Mouse (Mus musculus) forebrain, embryonic 16.5 days (tissue): ENCODE measurements at regions not wholly inside any gene's neighbourhood (a gene's known extent, or its start where the extent isn't known, plus 50 kb on each side); places are given as distances from the start of the nearest gene placed in this dataset.

Experiments
- ATAC-seq: fragments of 200-750 bp; cut with Nextera tagmentation; 2 replicates; pipeline ENCODE4 v1.8.0; 2017; ENCODE audit warnings: mild to moderate bottlenecking, moderate library complexity
- H3K27ac ChIP-seq: fragments of 300-500 bp; sonication (generic); 2 replicates; pipeline ENCODE4 v1.5.1; 2014; ENCODE audit warnings: low read length, control low read depth
- H3K27me3 ChIP-seq: fragments of 300-500 bp; sonication (generic); replicated peaks from 2 replicates; pipeline ENCODE4 v1.6.1; 2014; ENCODE audit warnings: low read length; ENCODE audit not compliant: control insufficient read depth, insufficient read depth
- H3K36me3 ChIP-seq: fragments of 300-500 bp; sonication (generic); 2 replicates; pipeline ENCODE4 v1.6.1; 2014; ENCODE audit not compliant: control insufficient read depth, insufficient read depth
- H3K4me1 ChIP-seq: fragments of 300-500 bp; sonication (generic); replicated peaks from 2 replicates; pipeline ENCODE4 v1.6.1; 2014; ENCODE audit warnings: low read length; ENCODE audit not compliant: control insufficient read depth, insufficient read depth
- H3K4me2 ChIP-seq: fragments of 300-500 bp; sonication (generic); 2 replicates; pipeline ENCODE4 v1.6.1; 2014; ENCODE audit warnings: mild to moderate bottlenecking, low read length, control low read depth
- H3K4me3 ChIP-seq: fragments of 300-500 bp; sonication (generic); replicated peaks from 2 replicates; pipeline ENCODE4 v1.5.1; 2014; ENCODE audit warnings: mild to moderate bottlenecking, low read length, control low read depth
- H3K9ac ChIP-seq: fragments of 300-500 bp; sonication (generic); replicated peaks from 2 replicates; pipeline ENCODE4 v1.6.1; 2014; ENCODE audit warnings: low read depth, low read length, control low read depth
- H3K9me3 ChIP-seq: fragments of 300-500 bp; sonication (generic); 2 replicates; pipeline ENCODE4 v1.6.1; 2016; ENCODE audit warnings: low read length; ENCODE audit not compliant: control insufficient read depth
- WGBS: fragments of 180-500 bp; shearing (Covaris S2); extraction: QIAGEN DNeasy Blood & Tissue Kit; methylation state at CpG from one replicate; pipeline ENCODE4 v1.1.7; 2014; 5-methylcytosine and 5-hydroxymethylcytosine counted together

GRCm38 (mm10) chr4:105358725-105359124 lies 201.6 kb downstream of the Plpp3 start:
- no peaks in the 10 kb centered on the region for H3K9me3 ChIP-seq
- H3K4me3 ChIP-seq: no peak overlapping the region
- no peaks in the 10 kb centered on the region for H3K27me3 ChIP-seq
- WGBS: 32% methylated on average over 2 of the region's 2 CpGs
- no peak overlapping the region for H3K27ac ChIP-seq
- no peak overlapping the region for H3K9ac ChIP-seq
- H3K4me1 ChIP-seq: no peaks in the 10 kb centered on the region
- no peak for ATAC-seq
- no peak overlapping the region for H3K4me2 ChIP-seq
- no peaks in the 10 kb centered on the region for H3K36me3 ChIP-seq

GRCm38 (mm10) chr4:105364496-105364895 lies 207.3 kb downstream of the Plpp3 start:
- no peak overlapping the region for H3K9ac ChIP-seq
- H3K27me3 ChIP-seq: no peaks in the 10 kb centered on the region
- no peaks in the 10 kb centered on the region for H3K4me1 ChIP-seq
- no peak overlapping the region for H3K4me3 ChIP-seq
- H3K27ac ChIP-seq: no peak overlapping the region
- H3K4me2 ChIP-seq: no peak overlapping the region
- H3K36me3 ChIP-seq: no peaks in the 10 kb centered on the region
- ATAC-seq: no peak
- H3K9me3 ChIP-seq: no peaks in the 10 kb centered on the region
- 69% methylated on average over 6 of the region's 6 CpGs for WGBS

DNA sequence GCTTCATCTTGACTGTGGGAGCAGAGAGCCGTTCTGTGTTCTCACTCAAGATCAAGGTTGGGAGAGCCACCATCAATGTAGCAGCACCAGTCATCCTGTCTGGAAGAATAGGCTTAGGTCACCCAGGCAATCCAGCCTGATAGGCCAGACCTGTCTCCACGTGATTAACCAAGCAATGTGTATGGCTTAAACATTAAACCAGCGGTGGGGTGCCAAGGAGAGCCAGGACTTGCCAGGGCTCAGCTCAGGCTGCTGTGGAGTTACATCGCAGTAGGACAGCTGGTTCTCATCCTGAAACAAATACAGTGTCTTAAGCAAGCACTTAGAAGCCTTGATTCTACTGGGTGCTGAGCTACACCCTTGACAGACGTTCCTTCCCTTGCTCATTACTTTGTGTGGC lies 207.9 kb downstream of the Plpp3 start:
- 83% methylated on average over 5 of the region's 5 CpGs for WGBS
- ATAC-seq: no peak
- no peaks in the 10 kb centered on the region for H3K27me3 ChIP-seq

DNA sequence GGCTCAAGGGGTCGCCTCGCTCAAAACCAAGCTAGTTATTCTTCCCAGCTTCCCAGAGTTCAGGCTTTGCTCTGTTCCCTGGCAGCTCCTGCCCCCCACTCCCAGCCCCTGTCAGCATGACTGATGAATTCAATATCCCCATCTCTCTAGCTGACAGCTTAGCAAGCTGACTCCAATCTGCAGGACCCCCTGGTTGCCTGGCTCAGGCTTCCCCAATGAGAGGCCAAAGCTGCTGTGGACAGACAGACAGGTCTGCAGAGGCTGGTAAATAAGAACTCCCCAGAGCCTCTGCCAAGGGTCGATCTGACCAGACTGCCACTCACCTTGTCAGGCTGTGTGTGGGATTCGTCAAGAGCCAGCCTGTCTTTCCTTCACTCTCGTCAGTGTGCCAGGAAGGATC lies 219.4 kb downstream of the Plpp3 start:
- Histone ChIP-seq H3K36me3 (no peaks in the 10 kb centered on the region), H3K4me1 (no peaks in the 10 kb centered on the region), H3K9me3 (no peaks in the 10 kb centered on the region), H3K27ac (no peak overlapping the region), H3K4me2 (no peak overlapping the region), H3K9ac (no peak overlapping the region), H3K27me3 (no peaks in the 10 kb centered on the region), H3K4me3 (no peak overlapping the region)
- WGBS: 61% methylated on average over 5 of the region's 5 CpGs
- ATAC-seq: no peak

More for the DNA sequence above, 207.9 kb downstream of the Plpp3 start:
- no peaks in the 10 kb centered on the region for H3K36me3 ChIP-seq
- H3K4me3 ChIP-seq: no peak overlapping the region
- H3K27ac ChIP-seq: no peak overlapping the region
- no peak overlapping the region for H3K4me2 ChIP-seq
- H3K9me3 ChIP-seq: no peaks in the 10 kb centered on the region
- H3K4me1 ChIP-seq: no peaks in the 10 kb centered on the region
- H3K9ac ChIP-seq: no peak overlapping the region

- H3K4me2 ChIP-seq: no peak overlapping the region
- no peak overlapping the region for H3K9ac ChIP-seq
- H3K9me3 ChIP-seq: no peaks in the 10 kb centered on the region
- WGBS: 76% methylated on average over 11 of the region's 11 CpGs
- H3K4me1 ChIP-seq: no peaks in the 10 kb centered on the region
- no peaks in the 10 kb centered on the region for H3K27me3 ChIP-seq
- ATAC-seq: no peak
- H3K36me3 ChIP-seq: no peaks in the 10 kb centered on the region
- H3K4me3 ChIP-seq: no peak overlapping the region
- H3K27ac ChIP-seq: no peak overlapping the region
Observed at GRCm38 (mm10) chr4:105377469-105378187, 220.5 kb downstream of the Plpp3 start.

DNA sequence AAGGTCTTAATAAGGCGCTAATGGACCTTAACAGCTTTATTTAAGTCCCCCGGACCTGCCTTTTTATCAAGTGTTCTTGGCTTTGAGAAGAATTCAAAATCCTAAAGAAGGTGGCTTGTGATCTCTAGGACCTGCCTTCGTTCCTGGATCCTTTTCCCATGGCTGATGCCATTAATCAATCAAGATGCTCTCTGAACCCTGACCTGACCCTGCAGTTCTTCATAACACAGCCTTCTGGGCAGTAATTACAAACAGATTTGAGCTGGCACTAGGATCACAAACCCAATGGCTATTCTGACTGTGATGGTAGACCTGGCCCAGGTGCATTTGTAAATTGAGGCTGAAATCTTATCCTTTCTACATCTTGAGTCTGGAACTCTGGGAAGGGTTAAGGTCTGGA lies 227.7 kb downstream of the Plpp3 start:
- H3K4me2 ChIP-seq: no peak overlapping the region
- no peaks in the 10 kb centered on the region for H3K4me1 ChIP-seq
- H3K27ac ChIP-seq: no peak overlapping the region
- H3K36me3 ChIP-seq: no peaks in the 10 kb centered on the region
- WGBS: 78% methylated on average over 3 of the region's 3 CpGs
- H3K4me3 ChIP-seq: no peak overlapping the region
- H3K9me3 ChIP-seq: no peaks in the 10 kb centered on the region
- H3K27me3 ChIP-seq: no peaks in the 10 kb centered on the region
- ATAC-seq: no peak
- H3K9ac ChIP-seq: no peak overlapping the region

DNA sequence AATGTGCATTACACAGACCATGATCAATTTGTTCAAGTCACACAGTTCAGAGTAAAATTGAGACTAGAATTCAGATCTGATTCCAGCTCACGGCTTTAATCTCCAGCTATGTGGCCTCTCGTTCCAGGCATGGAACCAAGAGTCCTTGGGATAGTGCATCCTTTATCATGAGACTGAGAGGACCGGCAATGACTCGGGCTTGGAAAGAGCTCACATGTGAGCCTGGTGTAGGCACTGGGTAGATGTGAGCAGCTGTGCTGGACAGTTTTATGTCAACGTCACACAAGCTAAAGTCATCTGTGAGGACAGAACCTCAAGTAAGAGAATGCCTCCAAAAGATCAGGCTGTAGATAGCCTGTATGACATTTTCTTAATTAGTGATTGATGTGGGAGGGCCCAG lies 228.3 kb downstream of the Plpp3 start:
- no peak for ATAC-seq
- no peak overlapping the region for H3K4me2 ChIP-seq
- no peaks in the 10 kb centered on the region for H3K9me3 ChIP-seq
- H3K9ac ChIP-seq: no peak overlapping the region
- no peaks in the 10 kb centered on the region for H3K27me3 ChIP-seq
- 91% methylated on average over 5 of the region's 5 CpGs for WGBS
- H3K4me1 ChIP-seq: no peaks in the 10 kb centered on the region
- no peaks in the 10 kb centered on the region for H3K36me3 ChIP-seq
- no peak overlapping the region for H3K27ac ChIP-seq
- H3K4me3 ChIP-seq: no peak overlapping the region

DNA sequence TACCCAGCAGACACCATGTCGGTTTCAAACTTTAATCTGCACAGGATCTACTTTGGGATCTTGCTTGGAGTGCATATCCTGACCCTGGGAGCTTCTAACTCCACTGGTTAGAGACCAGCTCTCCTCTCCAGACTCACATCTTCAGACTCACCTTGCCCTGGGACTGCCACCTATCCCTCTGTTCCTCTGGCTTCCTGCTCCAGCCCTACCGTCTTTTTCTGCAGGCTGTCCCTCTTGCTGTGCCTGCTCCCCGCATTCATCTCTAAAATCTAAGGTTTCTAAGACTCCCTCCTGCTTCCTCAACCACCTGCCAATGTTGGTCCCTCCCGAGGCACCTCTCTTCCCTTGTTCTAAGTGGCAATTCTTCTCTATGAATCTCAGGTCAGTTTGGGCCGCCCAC lies 233.2 kb downstream of the Plpp3 start:
- Histone ChIP-seq H3K27me3 (no peaks in the 10 kb centered on the region), H3K36me3 (no peaks in the 10 kb centered on the region), H3K4me3 (no peak overlapping the region), H3K9ac (no peak overlapping the region), H3K4me2 (no peak overlapping the region), H3K4me1 (no peaks in the 10 kb centered on the region), H3K27ac (no peak overlapping the region), H3K9me3 (no peaks in the 10 kb centered on the region)
- 29% methylated on average over 5 of the region's 5 CpGs for WGBS
- no peak for ATAC-seq

- Histone ChIP-seq H3K4me3 (no peak overlapping the region), H3K9ac (no peak overlapping the region), H3K36me3 (no peaks in the 10 kb centered on the region), H3K4me1 (no peaks in the 10 kb centered on the region), H3K9me3 (no peaks in the 10 kb centered on the region), H3K4me2 (no peak overlapping the region), H3K27ac (no peak overlapping the region), H3K27me3 (no peaks in the 10 kb centered on the region)
- WGBS: 69% methylated on average over 1 of the region's 1 CpGs
- ATAC-seq: no peak
Observed at GRCm38 (mm10) chr4:105394366-105394765, 237.2 kb downstream of the Plpp3 start.

DNA sequence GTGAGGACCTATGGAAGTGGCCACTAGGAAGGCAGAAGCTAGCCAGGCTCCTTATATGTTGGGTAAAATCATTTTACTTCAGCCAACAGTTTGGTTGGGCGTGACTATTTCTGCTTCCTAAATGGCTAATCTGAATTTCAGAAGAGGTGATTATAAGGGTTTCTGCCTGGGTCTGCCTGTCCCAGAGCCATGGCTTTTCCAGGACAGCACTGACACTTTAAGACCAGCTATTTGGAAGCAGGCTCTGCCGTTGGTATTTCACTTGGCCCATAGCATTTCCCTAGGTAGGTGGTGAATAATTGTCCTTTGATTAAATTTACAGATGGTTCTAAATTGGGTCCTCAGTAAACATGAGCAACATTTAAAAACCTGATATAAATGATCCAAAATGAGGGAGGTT lies 240.3 kb downstream of the Plpp3 start:
- no peak for ATAC-seq
- Histone ChIP-seq H3K9me3 (no peaks in the 10 kb centered on the region), H3K27ac (no peak overlapping the region), H3K36me3 (no peaks in the 10 kb centered on the region), H3K4me2 (no peak overlapping the region), H3K4me1 (no peaks in the 10 kb centered on the region), H3K4me3 (no peak overlapping the region), H3K27me3 (no peaks in the 10 kb centered on the region), H3K9ac (no peak overlapping the region)
- WGBS: 87% methylated on average over 2 of the region's 2 CpGs
